Mouse (Mus musculus): ENCODE data around the gene Dtx3.

The Dtx3 gene

DNA sequence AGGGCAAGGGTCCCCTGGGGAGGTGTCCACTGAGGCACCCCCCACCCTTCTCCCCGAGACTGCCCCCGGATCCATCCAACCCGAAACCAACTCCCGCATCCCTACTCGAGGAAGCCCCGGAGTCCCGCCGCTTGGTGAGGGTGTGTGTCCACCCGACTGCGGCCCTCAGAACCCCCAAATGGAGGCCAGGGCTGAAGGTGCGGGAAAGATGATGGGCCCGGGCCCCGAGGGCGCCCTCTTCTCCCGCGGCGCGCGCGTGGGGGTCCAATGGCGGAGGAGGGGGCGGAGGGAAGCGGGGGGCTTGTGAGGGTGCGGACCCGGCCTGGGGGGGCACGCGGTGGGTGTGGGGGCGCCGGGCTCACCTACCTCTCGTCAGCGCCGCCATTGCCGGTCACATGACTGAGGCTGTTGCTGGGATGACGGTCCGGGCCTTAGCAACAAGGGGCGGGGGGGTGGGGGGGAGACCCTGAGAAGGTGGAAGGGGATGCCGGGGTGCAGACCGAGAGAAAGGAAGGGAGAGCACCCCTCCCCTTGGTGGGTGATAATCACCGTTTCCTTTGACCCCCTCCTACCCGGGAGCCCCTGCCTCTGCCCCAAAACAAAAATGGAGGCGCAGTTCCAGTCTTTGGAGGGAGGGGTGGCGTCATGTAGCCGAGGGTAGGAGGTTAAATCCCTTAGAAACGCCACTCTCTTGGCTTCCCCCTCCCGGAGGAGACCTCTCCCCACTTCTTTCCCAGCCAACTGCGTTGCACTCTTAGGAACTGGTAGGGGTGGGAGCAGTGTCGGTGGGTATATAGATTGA, at the start of gene Dtx3:
Gene Dtx3, minus strand, starts transcription at position 401 of the 802 bp plus-strand sequence.
- no peak for DNase-seq (ENCODE audit: low spot score)

DNA sequence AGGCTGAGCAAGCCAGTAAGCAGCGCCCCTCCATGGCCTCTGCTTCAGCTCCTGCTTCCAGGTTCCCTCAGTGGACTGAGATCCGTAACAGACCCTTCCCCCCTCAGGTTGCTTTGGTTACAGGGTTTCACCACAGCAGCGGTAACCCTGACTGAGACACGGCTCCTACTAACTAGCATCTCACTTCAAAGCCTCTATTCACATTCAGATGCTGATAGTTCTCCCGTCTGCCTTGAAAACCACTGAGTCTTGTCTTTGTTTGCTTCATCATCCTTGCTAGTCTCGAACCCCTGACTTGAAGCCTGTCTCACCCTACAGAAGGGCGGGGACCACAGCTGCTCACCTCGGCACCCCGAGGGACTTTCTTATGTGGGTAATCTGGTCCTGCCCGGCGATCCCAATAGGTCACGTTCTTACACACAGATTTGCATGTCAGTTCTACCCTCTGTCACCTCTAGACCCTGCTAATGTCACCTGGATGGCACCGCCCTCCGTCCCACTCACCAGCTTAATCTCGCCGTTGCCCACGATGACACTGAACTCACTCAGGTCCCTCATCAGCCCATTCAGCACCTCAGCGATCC, 42.8 kb upstream of the Dtx3 start:
- no peak for DNase-seq (ENCODE audit: low spot score)

DNA sequence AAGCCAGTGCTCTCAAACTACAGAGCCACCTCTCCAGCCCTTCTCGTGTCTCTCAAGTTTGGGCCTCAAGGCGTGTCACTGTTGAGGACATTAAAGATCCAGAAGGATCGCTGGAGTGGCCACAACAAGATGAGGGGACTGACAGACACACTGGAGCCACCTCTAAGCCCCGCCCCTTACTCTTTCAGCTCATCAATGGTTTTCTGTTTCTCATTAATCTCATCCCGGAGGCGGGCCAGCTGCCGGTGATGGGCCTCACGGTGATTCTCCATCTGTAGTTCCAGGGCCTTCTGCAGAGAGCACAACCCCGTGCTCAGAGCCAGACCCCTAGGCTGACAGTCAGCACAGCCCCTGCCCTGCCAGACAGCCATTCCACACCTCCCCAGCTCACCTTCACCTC, 41.0 kb upstream of the Dtx3 start:
- no peak for DNase-seq (ENCODE audit: low spot score)

DNA sequence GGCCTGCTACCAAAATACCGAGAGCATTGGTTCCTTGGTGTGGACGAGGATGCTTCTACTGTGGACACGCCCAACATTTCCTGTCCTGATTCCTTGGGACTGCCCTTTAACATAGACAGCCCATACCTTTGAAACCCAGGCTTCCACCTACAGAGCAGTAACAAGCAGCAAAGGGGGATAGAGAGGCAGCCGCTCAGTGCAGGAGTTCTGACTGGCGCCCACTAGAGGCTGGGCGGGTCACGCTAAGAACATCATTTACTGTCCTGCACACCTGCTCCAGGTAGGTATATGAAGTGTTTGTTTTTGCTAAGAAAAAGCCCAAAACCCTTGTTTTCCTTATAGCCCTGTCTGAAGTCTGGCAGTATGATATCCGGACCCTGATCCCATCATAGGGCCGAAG, 37.6 kb upstream of the Dtx3 start:
- no peak for DNase-seq (ENCODE audit: low spot score)

DNA sequence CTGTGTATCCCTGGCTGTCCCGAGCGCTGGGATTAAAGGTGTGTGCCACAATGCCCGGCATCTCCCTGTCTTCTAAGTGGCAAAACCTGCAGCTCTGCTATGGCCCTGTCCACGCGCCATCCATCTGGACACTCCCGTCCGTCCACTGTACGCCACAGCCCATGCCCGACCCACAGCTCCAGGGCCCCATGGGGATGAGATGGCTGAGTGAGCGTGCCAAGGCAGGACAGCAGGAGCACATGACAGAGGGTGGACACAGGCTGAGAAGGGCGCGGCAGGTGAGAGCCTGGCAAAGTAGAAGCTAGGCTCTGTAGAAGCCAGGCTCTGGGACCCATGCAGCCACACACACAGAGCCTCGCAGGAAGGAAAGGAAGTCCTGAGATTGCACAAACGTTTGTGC, 36.2 kb upstream of the Dtx3 start:
- no peak for DNase-seq (ENCODE audit: low spot score)

DNA sequence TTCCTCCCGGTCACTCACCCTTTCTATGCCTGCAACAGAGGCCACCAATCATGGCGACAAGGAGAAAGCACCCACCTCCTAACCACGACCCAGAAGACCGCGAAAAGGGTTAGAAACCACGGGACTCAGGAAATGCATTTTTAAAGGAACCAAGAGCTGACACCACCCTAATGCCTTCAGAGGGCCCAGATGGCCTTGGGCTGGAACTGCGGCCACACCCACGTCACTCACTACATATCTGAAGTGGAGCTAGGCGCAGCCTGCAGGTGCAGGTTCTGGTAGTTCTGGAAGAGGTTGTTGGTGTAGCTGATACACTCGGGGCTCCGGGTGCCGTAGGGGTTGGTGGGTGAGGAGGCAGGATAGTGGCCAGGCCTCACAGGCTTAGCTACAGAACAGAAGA, 35.2 kb upstream of the Dtx3 start:
- DNase-seq (ENCODE audit: low spot score) = no peak

DNA sequence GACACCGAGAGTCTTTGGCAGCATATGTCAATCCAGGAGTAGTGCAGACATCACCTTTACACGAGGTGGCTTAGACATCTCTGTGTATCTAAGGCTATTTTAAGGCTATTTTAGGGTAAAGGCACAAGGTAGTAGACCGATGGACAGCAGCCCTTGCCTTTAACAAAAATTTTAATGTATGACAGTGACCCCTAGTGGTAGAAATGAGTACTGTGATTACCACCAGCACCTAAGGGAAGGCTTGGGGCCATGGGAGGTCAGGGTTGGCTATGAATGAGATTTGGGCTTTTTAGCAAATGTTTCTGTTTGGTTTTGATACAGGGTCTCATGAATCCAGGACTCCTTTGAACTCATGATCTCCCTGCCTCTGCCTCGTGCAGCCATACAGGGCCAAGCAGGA, 33.4 kb upstream of the Dtx3 start:
- no peak for DNase-seq (ENCODE audit: low spot score)

DNA sequence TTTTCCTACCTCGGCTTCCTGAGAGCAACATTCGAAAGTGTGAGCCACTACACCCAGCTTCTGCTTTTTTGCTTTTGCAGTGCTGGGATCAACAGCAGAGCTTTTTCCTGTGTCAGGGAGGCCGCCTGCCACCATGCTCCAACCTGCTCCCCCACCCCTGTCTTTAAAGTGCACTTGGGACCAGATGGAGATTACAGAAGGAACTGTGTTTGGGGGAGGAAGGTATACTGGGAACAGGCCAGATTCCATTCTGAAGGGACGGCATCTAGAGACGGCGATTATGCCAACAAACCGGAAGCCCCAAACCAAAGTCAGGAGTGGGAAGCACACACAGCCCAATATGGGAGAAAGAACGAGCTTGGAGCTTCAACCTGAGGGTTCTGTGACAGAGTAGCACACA, 31.6 kb upstream of the Dtx3 start:
- DNase-seq (ENCODE audit: low spot score) = no peak

DNA sequence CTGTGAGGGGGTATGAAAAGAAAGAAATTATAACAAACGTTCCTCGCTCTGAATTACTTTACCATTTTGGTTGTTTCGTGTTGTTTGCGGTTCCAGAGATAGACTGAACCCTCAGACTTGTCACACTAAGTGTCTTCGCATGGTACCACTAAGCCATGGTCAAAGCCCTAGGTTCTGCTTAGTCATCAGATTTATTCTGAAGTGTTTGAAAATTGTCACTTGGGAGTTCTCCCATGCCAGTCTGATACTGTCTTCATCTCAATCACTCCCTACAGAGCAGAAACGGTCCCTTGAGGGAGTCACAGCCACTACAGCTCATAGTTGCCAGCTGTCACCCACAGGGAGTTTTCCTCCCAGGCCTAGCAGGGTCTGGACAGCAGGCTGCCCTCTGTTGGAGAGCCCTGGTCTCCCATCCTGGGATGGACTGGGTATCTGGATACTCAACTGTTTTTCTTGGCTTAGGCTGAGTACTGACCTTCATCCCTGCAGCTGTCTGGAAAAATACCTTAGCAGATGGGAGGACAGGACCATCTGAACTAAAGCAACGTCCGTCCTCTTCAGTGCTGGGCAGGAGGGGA, 30.9 kb upstream of the Dtx3 start:
- no peak for DNase-seq (ENCODE audit: low spot score)

DNA sequence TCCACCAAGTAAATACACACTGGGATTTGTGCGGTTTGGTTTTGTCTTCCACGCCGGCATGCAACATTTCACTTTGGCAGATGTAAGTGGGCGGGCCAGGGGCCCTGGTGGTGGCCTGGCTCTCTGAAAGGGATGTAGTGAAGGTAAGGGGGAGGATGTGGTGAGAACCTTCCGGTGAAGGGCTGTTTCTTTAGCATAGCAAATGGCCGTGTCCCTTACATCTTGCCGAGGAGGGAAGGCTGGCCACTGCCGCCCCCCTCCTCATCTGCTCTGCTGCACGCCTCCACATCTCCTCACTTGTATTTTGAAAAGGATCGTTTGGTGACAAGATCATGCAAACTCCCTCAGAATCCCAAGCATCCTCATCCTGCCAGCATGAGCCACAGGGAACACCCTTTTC, 30.2 kb upstream of the Dtx3 start:
- no peak for DNase-seq (ENCODE audit: low spot score)

DNA sequence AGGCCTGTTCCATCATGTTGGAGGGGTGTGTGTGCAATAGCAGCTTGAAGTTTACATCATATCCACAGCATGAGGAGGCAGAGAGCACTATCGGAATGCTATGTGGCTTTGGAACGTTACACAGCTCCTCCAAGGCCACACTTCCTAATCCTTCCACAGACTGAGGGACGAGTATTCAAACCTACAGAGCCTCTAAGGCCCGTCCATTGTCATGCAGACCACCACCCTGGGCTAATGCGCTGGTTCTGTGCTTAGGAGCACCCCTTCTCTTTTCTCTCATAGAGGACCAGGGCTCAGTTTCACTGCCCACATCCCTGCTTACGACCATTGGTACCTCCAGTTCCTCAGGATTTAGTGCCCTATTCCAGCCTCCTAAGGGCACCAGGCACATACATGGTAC, 29.7 kb upstream of the Dtx3 start:
- DNase-seq (ENCODE audit: low spot score) = no peak

DNA sequence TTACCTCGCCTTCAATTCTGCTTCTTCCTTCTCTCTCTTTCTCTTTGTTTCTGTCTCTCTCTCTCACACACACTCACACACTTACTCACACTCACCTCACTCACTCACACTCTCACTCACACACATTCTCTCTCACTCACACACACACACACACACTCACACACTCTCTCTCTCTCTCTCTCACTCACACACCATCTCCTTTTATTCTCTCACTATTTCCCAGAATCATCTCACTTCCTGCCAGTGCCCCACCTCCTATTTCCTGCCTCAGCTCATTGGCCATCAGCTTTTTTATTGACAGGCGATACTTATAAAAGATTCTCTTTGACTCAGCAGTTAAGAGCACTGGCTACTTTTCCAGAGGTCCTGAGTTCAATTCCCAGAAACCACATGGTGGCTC, 22.8 kb upstream of the Dtx3 start:
- no peak for DNase-seq (ENCODE audit: low spot score)

DNA sequence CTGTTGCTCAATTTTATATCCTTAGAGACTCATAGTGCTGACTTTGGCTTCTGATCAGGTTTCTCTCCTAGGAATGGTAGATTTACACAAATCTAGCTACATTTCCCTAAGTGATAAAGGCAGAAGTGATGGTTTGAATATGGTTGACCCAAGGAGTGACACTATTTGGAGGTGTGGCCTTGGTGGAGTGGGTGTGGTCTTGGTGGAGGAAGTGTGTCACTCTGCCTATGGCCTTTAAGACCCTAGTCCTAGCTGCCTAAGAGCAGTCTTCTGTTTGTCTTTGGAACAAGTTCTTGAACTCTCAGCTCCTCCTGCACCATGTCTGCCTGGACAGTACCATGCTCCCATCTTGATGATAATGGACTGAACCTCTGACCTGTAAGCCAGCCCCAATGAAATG, 21.6 kb upstream of the Dtx3 start:
- DNase-seq (ENCODE audit: low spot score) = no peak

DNA sequence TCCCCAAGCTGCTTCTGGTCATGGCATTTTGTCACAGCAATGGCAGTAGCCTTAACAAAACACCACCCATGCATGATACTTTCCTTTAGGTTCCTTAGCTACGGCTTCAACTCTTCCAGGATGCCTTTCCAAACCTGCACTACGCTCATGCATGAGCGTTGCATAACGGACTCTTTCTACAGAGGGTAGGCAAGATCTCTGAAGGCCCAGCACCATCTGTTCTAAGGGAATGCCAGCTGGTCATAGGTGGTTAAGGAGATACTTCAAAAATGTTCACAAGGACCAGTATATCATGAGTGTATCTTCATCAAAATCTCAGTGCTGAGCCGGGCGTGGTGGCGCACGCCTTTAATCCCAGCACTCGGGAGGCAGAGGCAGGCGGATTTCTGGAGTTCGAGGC, 20.9 kb upstream of the Dtx3 start:
- no peak for DNase-seq (ENCODE audit: low spot score)

DNA sequence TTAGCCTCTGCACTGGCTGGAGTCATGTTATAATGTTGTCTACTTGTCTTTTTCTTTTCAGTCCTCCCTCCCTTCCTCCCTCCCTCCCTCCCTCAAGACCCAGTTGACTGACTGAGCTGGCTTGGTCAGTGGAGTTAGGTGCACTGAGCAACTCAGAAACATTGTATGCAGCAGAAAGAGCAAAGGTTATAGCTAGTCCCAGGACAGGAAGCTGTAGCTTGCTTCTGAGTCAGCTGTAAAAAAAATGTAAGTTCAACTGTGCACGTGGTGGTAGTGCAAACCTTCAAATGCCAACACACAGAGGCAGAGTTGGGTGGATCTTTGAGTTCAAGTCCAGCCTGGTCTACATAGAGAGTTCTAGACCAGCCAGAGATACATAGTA, 18.9 kb upstream of the Dtx3 start:
- DNase-seq (ENCODE audit: low spot score) = no peak

DNA sequence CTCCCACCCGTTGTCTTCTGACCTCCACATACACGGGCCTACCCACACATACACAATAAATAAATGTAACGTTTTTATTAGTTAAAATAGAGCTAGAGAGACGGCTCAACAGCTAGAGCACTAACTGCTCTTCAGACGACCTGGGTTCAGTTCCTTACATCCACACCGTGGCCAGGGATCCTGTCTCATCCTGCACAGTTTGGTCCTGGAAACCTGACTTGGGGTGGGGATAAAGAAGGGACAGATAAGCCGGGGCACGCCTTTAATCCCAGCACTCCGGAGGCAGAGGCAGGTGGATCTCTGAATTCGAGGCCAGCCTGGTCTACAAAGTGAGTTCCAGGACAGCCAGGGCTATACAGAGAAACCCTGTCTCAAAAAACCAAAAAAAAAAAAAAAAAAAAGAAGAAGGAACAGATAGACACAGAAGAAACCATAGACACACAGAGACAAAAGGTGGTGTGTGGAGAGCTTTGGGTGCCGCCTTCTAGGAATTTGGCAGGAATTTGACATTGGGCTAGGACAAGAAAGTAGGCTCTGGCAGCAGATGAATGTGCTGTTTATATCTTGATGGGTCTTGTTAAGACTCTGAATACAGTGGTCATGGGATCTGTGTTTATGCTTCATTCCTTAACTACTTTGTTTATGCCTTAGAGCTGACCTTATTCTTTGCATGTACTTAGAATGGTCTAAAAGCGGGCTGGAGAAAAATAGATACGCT, 18.3 kb upstream of the Dtx3 start:
- DNase-seq (ENCODE audit: low spot score) = no peak

DNA sequence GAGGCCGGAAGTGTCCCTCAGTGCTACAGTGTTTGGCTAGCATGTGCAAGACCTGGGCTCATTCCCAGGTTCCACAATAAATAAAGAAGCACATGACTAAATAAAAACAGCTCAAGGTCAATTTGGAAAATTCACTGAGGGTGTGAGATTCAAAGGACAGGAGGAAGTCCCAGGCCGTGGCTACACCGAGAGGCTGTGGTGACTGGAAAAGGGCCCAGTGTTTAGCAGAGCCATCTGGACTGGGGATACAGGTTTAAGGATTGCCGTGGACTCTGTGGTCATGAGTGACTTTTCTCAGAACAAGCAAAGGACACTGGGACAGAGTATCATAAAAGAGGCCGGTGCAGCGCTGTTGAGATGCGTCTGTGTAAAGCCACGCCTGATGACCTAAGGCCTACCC, 17.7 kb upstream of the Dtx3 start:
- no peak for DNase-seq (ENCODE audit: low spot score)

DNA sequence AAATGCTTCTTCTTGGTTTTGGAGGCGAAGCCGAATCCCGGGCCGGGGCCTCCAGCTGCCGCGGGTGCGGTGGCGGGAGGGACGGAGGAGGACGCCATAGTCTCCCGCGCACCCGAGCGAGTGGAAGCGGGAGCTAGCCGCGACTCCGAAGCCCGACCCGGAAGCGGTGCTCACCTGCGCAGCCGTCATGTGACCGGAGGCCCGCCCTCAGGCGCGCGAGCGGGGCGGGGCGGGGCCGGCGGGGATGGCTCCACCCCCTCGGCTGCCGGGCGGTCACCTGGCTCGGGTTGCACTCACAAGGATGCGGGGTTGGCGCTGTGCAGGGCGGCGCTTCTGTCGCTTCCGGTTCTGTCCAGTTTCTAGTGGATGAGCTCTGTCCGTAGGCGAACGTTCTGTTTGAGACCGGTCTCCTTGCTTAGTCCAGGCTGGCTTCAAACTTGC, 15.9 kb upstream of the Dtx3 start, which contains the start of gene Pip4k2c:
Gene Pip4k2c, minus strand, starts transcription at position 172 of the 441 bp plus-strand sequence.
- DNase-seq (ENCODE audit: low spot score) = peak; percentile 88

DNA sequence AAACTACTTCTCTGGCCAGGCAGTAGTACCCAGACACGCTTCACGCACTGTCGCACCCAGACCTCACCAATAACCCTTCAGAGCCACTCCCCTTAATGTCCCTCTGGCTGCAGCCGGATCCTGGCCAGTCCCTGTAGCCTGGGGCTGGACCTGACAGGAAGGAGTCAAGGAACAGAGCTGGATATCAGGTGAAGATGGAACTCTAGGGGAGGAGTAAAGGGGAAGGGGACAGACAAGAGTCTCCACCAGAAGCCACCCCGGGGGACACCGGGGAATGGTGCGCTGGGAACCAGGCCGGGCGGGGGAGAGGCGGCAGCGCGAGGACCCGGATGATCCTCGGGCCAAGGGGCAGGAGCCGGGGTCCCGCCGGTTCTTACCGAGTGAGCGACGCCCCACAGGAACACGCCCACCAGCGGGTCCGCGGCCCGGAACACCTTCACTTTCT, 15.5 kb upstream of the Dtx3 start:
- no peak for DNase-seq (ENCODE audit: low spot score)

DNA sequence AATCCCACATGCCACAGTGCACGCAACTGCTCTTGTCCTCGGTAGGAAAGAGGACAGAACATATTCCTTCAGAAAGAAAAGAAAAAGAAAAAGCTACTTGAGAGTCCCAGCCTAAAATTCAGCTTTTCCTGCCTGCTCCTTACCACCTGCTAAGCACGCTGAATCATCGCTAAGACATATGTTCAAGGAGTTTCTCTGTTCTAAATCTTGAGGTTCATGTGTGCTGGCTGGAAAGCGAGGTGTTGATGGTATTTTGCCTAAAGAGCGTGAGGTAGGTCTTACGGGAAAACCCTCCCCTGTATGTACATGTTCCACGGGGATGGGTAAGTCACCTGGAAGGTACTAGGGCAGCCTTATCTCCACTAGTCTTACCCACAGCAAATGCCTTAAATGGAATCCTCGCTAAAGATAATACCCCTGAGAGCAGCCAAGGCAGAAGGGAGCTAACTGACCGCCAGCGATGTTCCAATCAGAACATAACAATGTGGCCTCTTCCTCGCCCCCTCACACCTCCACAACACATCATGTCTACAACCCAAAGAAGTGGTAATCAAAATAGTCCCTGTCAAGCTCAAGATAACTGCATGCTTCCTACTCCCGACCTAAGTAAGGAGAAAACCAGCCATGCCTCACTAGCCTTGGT, 14.5 kb upstream of the Dtx3 start:
- DNase-seq (ENCODE audit: low spot score) = no peak

DNA sequence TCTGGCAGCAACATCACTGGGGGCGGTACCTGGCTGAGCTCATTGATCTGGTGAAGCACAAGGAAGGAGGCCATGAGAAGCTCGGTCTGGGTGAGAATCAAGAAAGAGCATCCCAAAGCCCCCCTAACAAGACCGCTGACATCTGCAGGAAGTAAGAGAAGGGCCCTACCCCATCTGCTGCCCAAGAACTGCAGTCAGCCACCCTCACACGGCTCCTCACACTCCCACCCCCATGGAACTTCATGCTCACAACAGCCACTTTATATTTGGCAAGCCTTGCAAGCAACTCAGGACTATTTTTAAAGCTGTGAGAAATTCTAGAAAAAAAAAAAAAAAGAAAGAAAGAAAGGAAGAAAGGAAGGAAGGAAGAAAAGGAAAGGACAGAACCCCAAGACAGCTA, 13.4 kb upstream of the Dtx3 start:
- DNase-seq (ENCODE audit: low spot score) = no peak

DNA sequence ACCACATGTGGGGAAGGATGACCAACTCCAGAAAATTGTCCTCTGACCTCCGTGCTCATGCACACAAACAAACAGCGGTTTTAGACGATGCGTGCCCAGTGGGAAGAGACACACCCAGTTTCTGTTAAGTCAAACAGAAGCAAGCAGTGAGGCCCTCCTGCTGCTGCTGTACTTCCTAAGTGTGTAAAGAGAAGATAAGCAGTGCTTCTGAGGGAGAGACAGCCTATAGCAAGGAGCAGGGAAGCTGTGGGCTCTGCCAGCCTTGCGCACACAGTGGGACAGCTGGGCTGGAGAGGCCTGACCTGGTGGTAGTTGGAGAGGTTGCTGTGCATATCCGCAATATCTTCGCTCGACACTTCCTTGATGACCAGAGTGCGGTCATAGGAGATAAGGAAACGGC, 9.8 kb upstream of the Dtx3 start:
- no peak for DNase-seq (ENCODE audit: low spot score)
